Mouse (Mus musculus): Measurements from ENCODE around the gene Gm49510.

Gene Gm49510

GRCm38 (mm10) chr15:78899409-78899739 is at the start of gene Gm49510:
Gene Gm49510 (plus strand): TSS chr15:78899667.
- no peak for DNase-seq (ENCODE audit: low read depth)

DNA sequence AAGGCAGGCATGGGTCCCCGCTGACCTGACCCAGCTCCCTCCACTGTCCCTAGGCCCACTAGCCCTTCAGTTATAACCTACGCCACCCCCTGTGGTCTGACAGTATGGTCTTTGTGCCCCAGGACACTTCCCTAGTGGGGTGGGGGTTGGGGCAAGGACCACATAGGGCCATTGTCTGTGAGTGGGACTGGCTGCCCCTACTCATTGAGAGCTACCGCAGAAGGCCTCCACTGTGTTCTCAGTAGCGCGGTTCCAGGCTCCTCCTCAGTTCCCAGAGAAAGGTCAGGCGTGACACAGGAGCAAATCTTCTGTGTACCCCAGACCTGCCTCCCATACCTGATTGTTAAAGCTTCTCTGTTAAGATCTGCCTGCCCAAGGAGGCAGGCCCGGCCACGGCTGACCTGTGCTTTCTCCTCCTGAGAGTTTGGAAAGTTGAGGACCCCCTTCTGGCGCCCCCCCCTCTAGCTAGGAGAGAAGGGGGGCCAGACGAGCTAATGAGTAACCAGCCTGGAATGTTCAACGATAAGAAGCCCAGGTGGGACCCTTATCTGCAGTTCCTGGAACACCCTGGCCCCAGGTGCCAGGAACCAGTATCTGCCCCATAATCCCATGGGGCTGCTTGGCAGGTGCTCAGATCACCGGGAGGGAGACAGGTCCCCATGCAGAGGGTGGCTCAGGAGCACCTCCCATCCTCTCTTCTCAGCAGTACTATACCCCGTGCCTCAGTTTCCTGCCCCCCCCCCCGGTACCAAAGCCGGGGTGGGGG is 49.2 kb upstream of the Gm49510 start:
- no peak for DNase-seq (ENCODE audit: low read depth)

DNA sequence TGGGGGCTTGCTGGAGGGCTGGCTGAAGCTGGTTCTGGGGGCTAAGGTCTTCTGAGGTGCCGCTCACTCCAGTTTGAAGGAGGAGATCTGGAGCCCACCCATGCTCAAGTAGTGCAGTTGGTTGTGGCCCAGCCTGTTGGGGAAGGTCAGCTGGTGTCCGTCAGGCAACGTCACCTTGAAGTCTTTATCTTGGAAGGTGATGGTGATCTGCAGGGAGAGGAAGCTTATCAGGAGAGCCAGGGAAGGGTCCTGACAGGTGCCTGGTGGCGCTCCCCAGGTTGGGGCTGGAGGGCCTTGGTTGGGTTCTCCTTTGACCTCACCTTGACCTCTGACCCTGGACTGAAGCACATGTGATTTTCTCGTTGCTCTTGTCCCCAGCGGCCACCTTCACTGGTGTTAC is 48.5 kb upstream of the Gm49510 start:
- no peak for DNase-seq (ENCODE audit: low read depth)

DNA sequence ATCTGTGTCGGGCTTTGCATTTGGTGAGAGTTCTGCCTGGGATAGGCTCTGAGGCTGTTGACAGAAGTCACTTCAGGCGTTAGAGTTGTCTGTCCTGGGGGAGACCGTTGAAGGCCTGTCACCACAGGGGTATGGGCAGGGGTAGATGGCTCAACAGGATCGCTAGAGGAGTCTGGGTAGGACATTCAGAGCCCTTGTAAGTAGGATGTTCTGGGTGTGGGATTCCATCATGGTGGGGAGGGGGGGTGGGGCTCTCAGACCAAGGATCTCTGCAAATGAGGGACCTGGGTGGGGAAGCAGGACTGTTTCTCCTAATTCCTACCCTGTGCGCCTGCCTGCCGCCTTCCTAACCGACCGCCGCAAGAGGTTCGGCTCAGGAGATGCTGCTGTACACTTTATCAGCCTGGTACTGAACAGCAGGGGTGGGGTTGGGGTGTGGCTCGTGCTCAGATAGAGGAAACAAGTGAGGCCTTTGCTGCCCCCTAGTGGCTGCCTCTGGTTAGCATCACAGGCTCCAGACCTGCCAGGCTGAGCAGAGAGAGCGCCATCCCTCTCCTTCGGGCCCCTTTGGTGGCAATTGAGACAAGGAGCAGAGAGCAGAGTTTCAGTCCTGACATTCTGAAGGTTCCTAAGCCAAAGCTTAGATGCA is 47.8 kb upstream of the Gm49510 start:
- no peak for DNase-seq (ENCODE audit: low read depth)

DNA sequence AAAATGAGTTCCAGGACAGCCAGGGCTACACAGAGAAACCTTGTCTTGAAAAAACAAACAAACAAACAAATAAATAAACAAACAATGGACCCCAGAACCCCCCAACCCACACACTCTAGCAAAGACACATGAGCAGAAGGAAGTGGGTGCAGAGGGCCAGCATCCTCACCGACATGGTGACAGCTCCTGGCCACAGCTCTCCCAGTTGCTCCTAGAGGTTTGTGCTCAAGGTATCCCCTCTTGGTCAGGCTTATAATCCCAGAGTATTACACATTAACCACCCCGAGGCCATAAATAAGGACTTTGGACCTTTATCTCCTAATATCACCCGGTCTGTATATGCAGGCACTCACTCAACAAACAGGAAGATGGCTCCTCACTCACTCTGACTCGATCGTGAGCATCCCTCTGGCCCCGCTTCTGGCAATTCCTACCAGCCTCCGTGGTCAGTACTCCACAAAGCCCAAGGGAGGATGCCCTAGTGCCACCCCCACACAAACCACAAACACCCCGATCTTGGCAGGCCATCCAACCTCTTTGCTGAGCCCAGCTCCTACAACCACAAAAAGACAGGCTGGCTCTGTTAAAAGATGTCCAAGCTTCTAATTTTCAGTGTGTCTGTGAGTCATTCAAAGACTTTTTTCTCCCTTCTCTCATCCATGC is 44.0 kb upstream of the Gm49510 start, which contains the start of gene Lgals2:
Lgals2 (minus strand) TSS at position 227 of the 663 bp plus-strand sequence.
- peak; percentile 83 for DNase-seq (ENCODE audit: low read depth)

- no peak for DNase-seq (ENCODE audit: low read depth)
Measured at GRCm38 (mm10) chr15:78857009-78857408, 42.5 kb upstream of the Gm49510 start.

- DNase-seq (ENCODE audit: low read depth) = no peak
Measured at GRCm38 (mm10) chr15:78859311-78859710, 40.2 kb upstream of the Gm49510 start.

DNA sequence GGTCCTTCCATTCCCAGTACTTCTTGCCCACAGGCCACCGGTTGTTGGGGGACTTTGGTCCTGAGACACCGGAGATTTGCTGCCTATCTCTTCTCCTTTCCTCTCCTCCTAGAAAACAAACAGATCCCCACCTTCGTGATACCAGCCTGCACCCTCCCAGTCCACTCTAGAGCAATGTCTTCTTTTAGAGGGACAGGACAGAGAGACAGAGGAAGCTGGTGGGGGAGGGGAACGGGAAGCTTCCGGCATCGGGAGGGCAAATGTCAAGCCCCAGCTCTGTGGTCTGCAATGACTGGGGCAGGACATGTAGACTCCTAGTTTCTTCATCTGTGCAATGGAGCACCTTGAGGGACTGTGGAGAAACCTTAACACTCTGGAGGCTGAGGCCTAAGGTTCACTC is 39.8 kb upstream of the Gm49510 start:
- DNase-seq (ENCODE audit: low read depth) = no peak

- DNase-seq (ENCODE audit: low read depth) = no peak
Measured at GRCm38 (mm10) chr15:78862280-78862679, 37.2 kb upstream of the Gm49510 start.

DNA sequence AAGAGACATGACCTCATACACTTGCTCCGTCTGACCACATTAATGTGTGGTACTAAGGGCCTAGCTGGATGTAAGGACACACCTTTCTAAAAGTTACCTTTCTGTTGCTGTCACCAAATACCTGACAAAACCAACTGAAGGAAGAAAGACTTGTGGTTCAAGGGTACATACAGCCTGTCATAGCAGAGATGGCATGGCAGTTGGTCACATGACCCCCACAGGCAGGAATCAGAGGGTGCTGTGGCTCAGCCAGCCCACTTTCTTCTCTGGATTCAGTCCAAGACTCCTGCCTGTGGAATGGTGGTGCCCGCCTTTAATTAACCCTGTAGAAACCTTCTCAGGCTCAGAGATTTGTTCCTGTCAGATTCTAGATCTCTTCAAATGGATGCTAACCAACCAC is 36.3 kb upstream of the Gm49510 start:
- no peak for DNase-seq (ENCODE audit: low read depth)

GRCm38 (mm10) chr15:78863852-78864253 is 35.6 kb upstream of the Gm49510 start:
- DNase-seq (ENCODE audit: low read depth) = no peak

GRCm38 (mm10) chr15:78868398-78868797 is 31.1 kb upstream of the Gm49510 start:
- no peak for DNase-seq (ENCODE audit: low read depth)

DNA sequence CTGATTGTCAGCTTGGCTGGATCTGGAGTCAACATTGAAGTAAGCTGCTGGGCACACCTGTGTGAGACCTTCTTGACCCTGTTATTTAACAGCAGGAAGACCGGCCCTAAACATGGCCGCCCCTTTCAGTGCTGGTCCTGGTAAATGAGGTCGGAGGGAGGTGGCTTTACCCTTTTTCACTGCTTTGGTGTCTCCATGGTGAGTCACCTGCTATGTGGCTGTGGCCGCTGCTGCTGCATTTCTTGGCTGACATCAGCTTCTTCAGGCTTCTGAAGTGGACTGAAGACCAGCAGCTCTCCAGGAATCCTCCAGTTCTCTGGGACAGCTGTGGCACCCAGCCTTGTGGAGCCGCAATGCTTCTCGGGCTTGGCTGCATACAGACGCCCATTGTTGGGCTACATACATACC is 30.6 kb upstream of the Gm49510 start:
- DNase-seq (ENCODE audit: low read depth) = no peak

DNA sequence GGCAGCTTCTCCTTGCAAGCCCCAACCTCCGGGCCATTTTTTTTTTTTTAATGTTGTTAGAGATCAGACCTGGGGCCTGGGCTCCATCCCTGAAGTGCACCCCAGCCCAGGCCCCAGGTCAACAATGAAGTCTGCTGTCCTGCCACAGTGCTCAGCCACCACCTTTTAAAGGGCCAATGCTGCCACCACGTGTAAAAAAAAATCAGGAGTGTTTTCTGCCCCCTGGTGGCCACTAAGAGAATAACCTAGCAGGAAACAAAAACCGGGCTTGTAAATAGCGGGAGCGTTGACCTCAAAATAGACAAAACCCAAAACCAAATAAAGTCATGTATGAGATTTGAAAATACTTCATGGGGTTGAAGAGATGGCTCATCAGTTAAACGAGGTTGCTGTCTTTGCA is 29.7 kb upstream of the Gm49510 start:
- no peak for DNase-seq (ENCODE audit: low read depth)

DNA sequence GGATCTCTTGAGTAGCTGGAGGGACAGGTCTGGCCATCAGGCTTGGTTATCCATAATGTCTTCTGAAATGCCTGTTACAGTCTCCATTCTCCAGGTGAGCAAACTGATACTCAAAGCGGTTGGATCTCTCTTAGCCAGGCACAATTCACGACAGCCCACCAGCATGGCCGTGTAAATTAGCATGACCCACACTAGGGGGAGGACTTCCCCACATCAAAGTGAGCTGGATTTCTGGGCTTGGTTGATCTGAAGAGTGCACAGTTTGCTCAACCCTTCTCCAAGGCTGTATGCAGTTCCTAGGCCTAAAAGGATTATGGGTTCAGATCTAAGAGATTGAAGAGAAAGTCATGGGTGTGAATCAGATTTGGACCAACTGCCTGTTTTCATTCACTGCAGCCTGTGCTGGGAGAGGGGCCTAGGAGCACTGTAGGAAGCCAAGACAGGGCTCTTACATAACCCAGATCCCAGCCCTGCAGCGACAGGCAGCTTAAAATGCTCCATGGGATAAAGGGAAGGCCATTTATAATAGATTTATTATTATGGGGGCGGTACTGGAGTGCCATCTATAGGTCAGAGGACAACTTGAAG is 27.4 kb upstream of the Gm49510 start:
- DNase-seq (ENCODE audit: low read depth) = no peak

DNA sequence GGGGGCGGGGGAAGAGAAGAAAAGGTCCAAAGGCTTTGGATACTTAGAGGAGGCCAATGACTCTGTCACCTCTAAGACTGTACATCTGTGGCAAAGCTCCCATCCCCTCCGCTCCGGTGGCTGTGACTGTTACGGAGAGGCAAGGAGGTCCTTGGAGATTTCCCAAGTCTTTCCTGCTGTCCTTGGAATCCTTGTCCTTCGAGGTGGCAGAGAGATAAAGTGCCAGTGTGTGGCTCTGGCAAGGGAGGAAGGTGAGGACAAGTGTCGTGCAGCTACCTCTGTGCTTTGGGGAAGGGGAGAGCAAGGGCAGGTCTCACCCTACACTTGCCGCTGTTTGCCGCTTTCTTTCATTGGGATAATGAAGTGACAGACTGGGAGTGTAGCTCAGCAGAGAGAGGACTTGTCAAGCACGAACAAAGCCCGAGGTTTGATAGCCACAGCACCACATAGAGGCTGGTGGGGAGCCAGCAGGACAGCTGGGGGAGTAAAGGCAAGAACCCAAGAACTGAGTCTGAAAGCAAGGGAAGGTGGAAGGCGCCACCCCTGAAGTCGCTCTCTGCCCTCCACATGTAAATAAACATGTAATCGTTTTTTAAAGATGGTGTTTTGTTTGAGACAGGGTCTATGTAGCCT is 25.5 kb upstream of the Gm49510 start:
- DNase-seq (ENCODE audit: low read depth) = no peak

- DNase-seq (ENCODE audit: low read depth) = no peak
Measured at GRCm38 (mm10) chr15:78874989-78875388, 24.5 kb upstream of the Gm49510 start.

- DNase-seq (ENCODE audit: low read depth) = no peak
Measured at GRCm38 (mm10) chr15:78875537-78875936, 23.9 kb upstream of the Gm49510 start.

DNA sequence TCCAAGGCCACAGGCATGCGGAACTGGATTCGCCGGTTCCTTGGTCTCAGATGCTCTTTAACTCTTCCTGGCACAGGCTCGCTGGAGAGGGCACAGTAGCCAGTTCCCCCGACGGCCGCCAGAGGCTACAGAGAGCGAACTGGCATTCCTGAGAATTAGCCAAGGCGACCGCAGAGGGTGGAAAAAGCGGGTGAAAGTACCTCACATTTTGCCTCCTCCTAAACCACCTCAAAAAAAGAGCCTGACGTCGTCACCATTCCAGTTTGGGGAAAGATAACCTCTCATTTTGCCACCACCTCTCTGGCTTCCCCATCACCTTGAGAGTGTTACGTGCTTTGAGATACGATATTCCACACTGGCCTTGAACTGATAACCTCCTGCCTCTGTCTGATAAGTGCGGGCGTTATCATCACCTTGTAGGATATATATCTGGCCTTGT is 23.2 kb upstream of the Gm49510 start:
- peak; percentile 72 for DNase-seq (ENCODE audit: low read depth)

- peak; percentile 81 for DNase-seq (ENCODE audit: low read depth)
Measured at GRCm38 (mm10) chr15:78876991-78877809, 22.3 kb upstream of the Gm49510 start, which contains the start of gene Gga1. Gene Gga1 (plus strand): TSS chr15:78877190.

- DNase-seq (ENCODE audit: low read depth) = no peak
Measured at GRCm38 (mm10) chr15:78877810-78878390, 21.6 kb upstream of the Gm49510 start.

All from fibroblast of lung, adult 2 months (primary cell).